Comparison of ENCODE assay signal across 19 mouse cellular contexts in the genomic region with DNA sequence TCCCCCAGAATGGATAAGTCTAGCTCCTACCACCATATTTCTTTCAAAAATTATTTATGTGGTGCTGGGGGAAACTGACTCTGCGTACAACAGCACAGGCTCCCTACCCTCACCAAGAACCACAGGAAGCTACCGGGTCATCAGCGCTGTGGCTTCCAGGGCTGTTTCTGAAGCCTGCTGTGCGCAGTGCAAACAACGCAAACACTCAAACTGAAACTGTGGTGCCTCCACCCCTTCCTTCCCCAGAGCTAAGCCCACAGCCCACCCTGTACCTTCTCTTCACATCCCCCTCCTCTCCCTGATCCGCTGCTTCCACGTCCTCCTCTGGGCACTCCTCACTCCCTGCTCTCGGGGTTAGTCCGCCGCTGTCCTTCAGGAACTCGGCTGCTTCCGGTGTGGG.
"Had no signal": no experiment of that assay in that cellular context is flagged by ENCODE, and none has a peak within 500 bp of the region (broad histone marks: within the 10 kb centered on the region; RNA-seq: fewer than 3 reads in every experiment).

No protein-coding gene starts in this region.

- DNase-seq: lung, adult 18-20 months; lung, embryonic 14.5 days; lung, postnatal 14 days; lung, postnatal 36 days; retina, postnatal 1 day; right cerebral cortex, adult 18-20 months; right cerebral cortex, postnatal 14 days; right cerebral cortex, postnatal 4 days; spleen, adult 18-20 months; thymus, adult 2 months; thymus, postnatal 25 days; thymus, postnatal 4 days had no signal

- H3K4me3 ChIP-seq: megakaryocyte, embryonic 14.5 days; midbrain, embryonic 13.5 days; midbrain, embryonic 15.5 days; neural tube, embryonic 13.5 days; neural tube, embryonic 15.5 days had no signal

- H3K9me3 ChIP-seq: megakaryocyte, embryonic 14.5 days; midbrain, embryonic 13.5 days; midbrain, embryonic 15.5 days; neural tube, embryonic 13.5 days; neural tube, embryonic 15.5 days had no signal

- ATAC-seq: midbrain, embryonic 13.5 days; midbrain, embryonic 15.5 days had no signal

- H3K4me2 ChIP-seq: lung, embryonic 14.5 days; midbrain, embryonic 11.5 days; midbrain, embryonic 13.5 days; midbrain, embryonic 15.5 days; neural tube, embryonic 13.5 days; neural tube, embryonic 15.5 days had no signal

- H3K27me3 ChIP-seq: megakaryocyte, embryonic 14.5 days; midbrain, embryonic 13.5 days; midbrain, embryonic 15.5 days; neural tube, embryonic 13.5 days; neural tube, embryonic 15.5 days had no signal

- H3K4me1 ChIP-seq: midbrain, embryonic 13.5 days; midbrain, embryonic 15.5 days; neural tube, embryonic 13.5 days; neural tube, embryonic 15.5 days had no signal

- H3K9ac ChIP-seq: lung, embryonic 14.5 days; midbrain, embryonic 13.5 days; midbrain, embryonic 15.5 days; neural tube, embryonic 13.5 days; neural tube, embryonic 15.5 days had no signal

- H3K27ac ChIP-seq: macrophage; midbrain, embryonic 13.5 days; midbrain, embryonic 15.5 days; neural tube, embryonic 13.5 days; neural tube, embryonic 15.5 days had no signal
